Mouse (Mus musculus) E14TG2a.4 (cell line): Measurements from ENCODE around the gene Ccdc117.

Experiments used
- CTCF ChIP-seq: conservative IDR thresholded peaks from 2 replicates; pipeline ENCODE4 v1.5.1; 2014; ENCODE audit warnings: low read length
- POU5F1 ChIP-seq: IDR thresholded peaks from 2 replicates; pipeline ENCODE4 v1.6.1; 2014; ENCODE audit warnings: low read length, borderline replicate concordance

DNA sequence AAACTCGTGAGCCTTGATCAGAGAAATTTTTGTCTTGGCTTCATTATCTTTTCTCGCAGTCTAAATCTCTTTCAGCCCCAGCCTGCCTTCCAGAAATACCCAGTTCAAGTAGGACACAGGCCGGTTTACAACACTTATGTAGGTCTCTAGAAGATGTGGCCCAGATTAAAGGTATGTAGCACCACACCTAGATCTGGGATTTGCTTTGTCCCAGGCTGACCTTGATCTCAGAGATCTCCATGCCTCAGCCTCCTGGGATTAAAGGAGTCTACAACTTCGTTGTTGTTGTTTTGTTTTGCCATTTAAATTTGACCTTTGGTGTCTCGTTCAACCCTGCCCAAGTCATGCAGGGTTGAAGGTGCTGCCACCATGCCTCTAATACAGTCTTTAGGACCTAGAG, 46.1 kb downstream of the Ccdc117 start:
- TF ChIP-seq CTCF: no peak
- no peak for TF ChIP-seq POU5F1
